ENCODE assay signal across 22 mouse cellular contexts in genomic region chr13:31347000-31347399, GRCm38 (mm10).
DNase-seq lines count a peak whose midpoint lies in the region; ATAC-seq and TF ChIP-seq lines count a peak whose summit lies in the region.
"Had no signal": no experiment of that assay in that cellular context is flagged by ENCODE, and none has a peak within 500 bp of the region (broad histone marks: within the 10 kb centered on the region; RNA-seq: fewer than 3 reads in every experiment).

No protein-coding gene starts in this region.

- no peak overlapping the region for H3K27ac ChIP-seq in lung, embryonic 16.5 days (ENCODE audit: low read length)
- H3K27ac ChIP-seq in liver, postnatal 0 days (ENCODE audit: low read depth): peak overlapping the region; percentile 87
- no peak overlapping the region for H3K27ac ChIP-seq in midbrain, embryonic 10.5 days (replicated peaks)
- H3K27ac ChIP-seq: gastrocnemius, adult 2 months; heart, embryonic 10.5 days; hindbrain, embryonic 10.5 days; intestine, embryonic 15.5 days; liver, embryonic 14.5 days had no signal

- H3K36me3 ChIP-seq in lung, embryonic 16.5 days (ENCODE audit: control insufficient read depth, insufficient read depth, low read length): no peaks in the 10 kb centered on the region
- H3K36me3 ChIP-seq in liver, postnatal 0 days (replicated peaks; ENCODE audit: insufficient read depth, low read length): no peaks in the 10 kb centered on the region
- H3K36me3 ChIP-seq in midbrain, embryonic 10.5 days: no peaks in the 10 kb centered on the region
- H3K36me3 ChIP-seq: heart, embryonic 10.5 days; hindbrain, embryonic 10.5 days; intestine, embryonic 15.5 days had no signal

- H3K9ac ChIP-seq in lung, embryonic 16.5 days (ENCODE audit: low read length): no peak overlapping the region
- H3K9ac ChIP-seq in liver, postnatal 0 days (replicated peaks): no peak overlapping the region
- H3K9ac ChIP-seq: intestine, embryonic 15.5 days; liver, embryonic 14.5 days had no signal

- 29% methylated on average over 2 of the region's 2 CpGs for WGBS in lung, embryonic 16.5 days
- 34% methylated on average over 2 of the region's 2 CpGs for WGBS in liver, postnatal 0 days (ENCODE audit: insufficient replicate concordance)
- WGBS in midbrain, embryonic 10.5 days: 74% methylated on average over 2 of the region's 2 CpGs

- H3K4me1 ChIP-seq in lung, embryonic 16.5 days (replicated peaks; ENCODE audit: control insufficient read depth, insufficient read depth, low read length): no peaks in the 10 kb centered on the region
- 0 out of 2 replicates have a peak, but pooled peaks cover 3% of the 10 kb centered on the region for H3K4me1 ChIP-seq in liver, postnatal 0 days (ENCODE audit: insufficient read depth)
- no peaks in the 10 kb centered on the region for H3K4me1 ChIP-seq in midbrain, embryonic 10.5 days
- H3K4me1 ChIP-seq: hindbrain, embryonic 10.5 days; intestine, embryonic 15.5 days had no signal

- no peaks in the 10 kb centered on the region for H3K27me3 ChIP-seq in lung, embryonic 16.5 days (ENCODE audit: control insufficient read depth, insufficient read depth, low read depth, low read length)
- no peaks in the 10 kb centered on the region for H3K27me3 ChIP-seq in liver, postnatal 0 days (ENCODE audit: insufficient read depth, low read length)
- H3K27me3 ChIP-seq in midbrain, embryonic 10.5 days (ENCODE audit: low read depth, poor library complexity, severe bottlenecking): no peaks in the 10 kb centered on the region
- H3K27me3 ChIP-seq: intestine, embryonic 15.5 days; Patski had no signal

- no peaks in the 10 kb centered on the region for H3K9me3 ChIP-seq in lung, embryonic 16.5 days (ENCODE audit: control insufficient read depth, low read length)
- no peaks in the 10 kb centered on the region for H3K9me3 ChIP-seq in liver, postnatal 0 days (ENCODE audit: low read length)
- H3K9me3 ChIP-seq in midbrain, embryonic 10.5 days (replicated peaks): no peaks in the 10 kb centered on the region
- H3K9me3 ChIP-seq: heart, embryonic 10.5 days; intestine, embryonic 15.5 days had no signal

- TF ChIP-seq CTCF in liver, postnatal 0 days (IDR thresholded peaks at IDR 0.05; ENCODE audit: low read depth): no peak

- H3K4me2 ChIP-seq in lung, embryonic 16.5 days (ENCODE audit: low read depth, low read length): no peak overlapping the region
- H3K4me2 ChIP-seq in liver, postnatal 0 days (ENCODE audit: low read depth, low read length): no peak overlapping the region
- H3K4me2 ChIP-seq: intestine, embryonic 15.5 days had no signal

- peak; percentile 31 for DNase-seq in adrenal gland, adult 2 months
- DNase-seq in adrenal gland, postnatal 36 days: no peak
- DNase-seq in lung, postnatal 25 days (ENCODE audit: low spot score): no peak
- peak; percentile 50 for DNase-seq in liver, postnatal 0 days
- no peak for DNase-seq in midbrain, embryonic 10.5 days (ENCODE audit: low spot score)
- DNase-seq in left cerebral cortex, adult 9 months (ENCODE audit: low spot score in 2 of 2): no peak
- DNase-seq: adrenal gland, postnatal 10 days; cerebellum, adult 2 months; cerebellum, postnatal 25 days; gastrocnemius, adult 2 months; kidney, adult 8-10 months; kidney, postnatal 14 days had no signal

- peak; percentile 56; the same call in 1 of the 2 replicates for TF ChIP-seq EP300 in liver, postnatal 0 days (IDR thresholded peaks at IDR 0.05; ENCODE audit: low read depth)

- peak; percentile 81 for ATAC-seq in lung, embryonic 16.5 days (ENCODE audit: low read depth)
- peak; percentile 88 for ATAC-seq in liver, postnatal 0 days
- 0 out of 2 replicates have a peak, but pooled peaks have one; percentile 30 for ATAC-seq in neutrophil, adult 5-6 weeks (ENCODE audit: extremely low read depth, insufficient number of reproducible peaks, low FRiP score, poor library complexity, severe bottlenecking)
- ATAC-seq: forebrain, embryonic 14.5 days; hindbrain, embryonic 16.5 days; intestine, embryonic 15.5 days; midbrain, embryonic 16.5 days; Patski had no signal

- H3K4me3 ChIP-seq in lung, embryonic 16.5 days (ENCODE audit: low read length): no peak overlapping the region
- H3K4me3 ChIP-seq in liver, postnatal 0 days (ENCODE audit: low read depth, low read length): no peak overlapping the region
- H3K4me3 ChIP-seq in midbrain, embryonic 10.5 days: no peak overlapping the region
- H3K4me3 ChIP-seq: gastrocnemius, adult 2 months; heart, embryonic 10.5 days; hindbrain, embryonic 10.5 days; intestine, embryonic 15.5 days had no signal

Comparison
In these comparisons a context has a peak if more than half of its experiments do, and no peak if none do; other contexts are left out.
1. DNase-seq: peak in adrenal gland, adult 2 months (single experiment) and liver, postnatal 0 days (single experiment); none in adrenal gland, postnatal 36 days (0 of 2), lung, postnatal 25 days (single experiment), midbrain, embryonic 10.5 days (single experiment) and left cerebral cortex, adult 9 months (0 of 2).
2. ATAC-seq: peak in every context shown above with its lines; median percentile 88 in liver, postnatal 0 days; 81 in lung, embryonic 16.5 days; 30 in neutrophil, adult 5-6 weeks.